Mouse (Mus musculus) gastrocnemius, postnatal 10 days (tissue): ENCODE measurements around the gene Mid1. TPM values are rescaled to one million over a fixed set of nuclear protein-coding genes. Genes with fewer than 3 reads are reported as not detected.
"Not testable (repeated sequence)": the region's sequence is repeated elsewhere in the genome, so short reads cannot be mapped to it uniquely, and the experiment has no call there.

Experiments used
- DNase-seq: peaks from one replicate; pipeline ENCODE4 v3.0.0; 2021; ENCODE audit warnings: mixed read lengths
- total RNA-seq, 2 experiments: library from RNA; stranded (reverse); gene quantifications; 2 replicates each; pipeline ENCODE4 v1.2.3; 2021

Gene Mid1
- total RNA-seq, 2 experiments from 2014 or later = 11.0 to 13.3 TPM

- peak; percentile 56 for DNase-seq
Observed at GRCm38 (mm10) chrX:169987368-169987837, 302.4 kb downstream of the Mid1 start.

GRCm38 (mm10) chrX:169988571-169989218, 303.7 kb downstream of the Mid1 start:
- DNase-seq = peak; percentile 40

- not testable (repeated sequence) for DNase-seq
Observed at GRCm38 (mm10) chrX:169989219-169989595, 304.2 kb downstream of the Mid1 start.

- peak; percentile 76 for DNase-seq
Observed at GRCm38 (mm10) chrX:169989691-169990631, 305.0 kb downstream of the Mid1 start.

- DNase-seq = peak; percentile 95
Observed at GRCm38 (mm10) chrX:169991128-169991873, 306.3 kb downstream of the Mid1 start.

GRCm38 (mm10) chrX:169992086-169992930, 307.3 kb downstream of the Mid1 start:
- not testable (repeated sequence) for DNase-seq

- DNase-seq = not testable (repeated sequence)
Observed at GRCm38 (mm10) chrX:169992951-169993547, 308.1 kb downstream of the Mid1 start.

- DNase-seq = peak; percentile 67
Observed at GRCm38 (mm10) chrX:169994011-169994865, 309.2 kb downstream of the Mid1 start.

- not testable (repeated sequence) for DNase-seq
Observed at GRCm38 (mm10) chrX:169994866-169995711, 310.1 kb downstream of the Mid1 start.

GRCm38 (mm10) chrX:169995909-169996521, 311.0 kb downstream of the Mid1 start:
- not testable (repeated sequence) for DNase-seq

GRCm38 (mm10) chrX:169996926-169997325, 311.9 kb downstream of the Mid1 start:
- peak; percentile 85 for DNase-seq

- peak; percentile 73 for DNase-seq
Observed at GRCm38 (mm10) chrX:169997456-169997853, 312.5 kb downstream of the Mid1 start.

- DNase-seq = peak; percentile 100
Observed at GRCm38 (mm10) chrX:169997854-169998456, 313.0 kb downstream of the Mid1 start.

- DNase-seq = not testable (repeated sequence)
Observed at GRCm38 (mm10) chrX:169998559-169999219, 313.7 kb downstream of the Mid1 start.

- DNase-seq = not testable (repeated sequence)
Observed at GRCm38 (mm10) chrX:169999226-169999883, 314.4 kb downstream of the Mid1 start.

- DNase-seq = not testable (repeated sequence)
Observed at GRCm38 (mm10) chrX:169999912-170000641, 315.1 kb downstream of the Mid1 start.
